Mouse (Mus musculus) layer of hippocampus, postnatal 14 days (tissue): Measurements from ENCODE around the gene Gas2. TPM values are rescaled to one million over a fixed set of nuclear protein-coding genes. Genes with fewer than 3 reads are reported as not detected.

Experiments
- DNase-seq, 2 experiments: peaks; one replicate each; pipeline ENCODE4 v3.0.0; 2021 to 2022; ENCODE audit warnings: low spot score in 2 of 2, mixed read lengths in 1 of 2
- long read RNA-seq, 2 experiments: library from polyadenylated mRNA; stranded (forward); transcript quantifications; one replicate each; pipeline ENCODE4 v2.0.0; 2021
- total RNA-seq, 2 experiments: library from RNA; stranded (reverse); gene quantifications; 2 replicates each; pipeline ENCODE4 v1.2.3; 2021

The Gas2 gene
- 10 to 100 TPM; 12.7 to 13.8 TPM for total RNA-seq
- long read RNA-seq, experiment 1, partial matches to known transcripts = 0 of 10 reads
- long read RNA-seq, experiment 1, other reads (novel, unspliced or antisense) = 9 of 10 reads
- long read RNA-seq, experiment 2, partial matches to known transcripts = 0 of 6 reads
- long read RNA-seq, experiment 2, other reads (novel, unspliced or antisense) = 5 of 6 reads

DNA sequence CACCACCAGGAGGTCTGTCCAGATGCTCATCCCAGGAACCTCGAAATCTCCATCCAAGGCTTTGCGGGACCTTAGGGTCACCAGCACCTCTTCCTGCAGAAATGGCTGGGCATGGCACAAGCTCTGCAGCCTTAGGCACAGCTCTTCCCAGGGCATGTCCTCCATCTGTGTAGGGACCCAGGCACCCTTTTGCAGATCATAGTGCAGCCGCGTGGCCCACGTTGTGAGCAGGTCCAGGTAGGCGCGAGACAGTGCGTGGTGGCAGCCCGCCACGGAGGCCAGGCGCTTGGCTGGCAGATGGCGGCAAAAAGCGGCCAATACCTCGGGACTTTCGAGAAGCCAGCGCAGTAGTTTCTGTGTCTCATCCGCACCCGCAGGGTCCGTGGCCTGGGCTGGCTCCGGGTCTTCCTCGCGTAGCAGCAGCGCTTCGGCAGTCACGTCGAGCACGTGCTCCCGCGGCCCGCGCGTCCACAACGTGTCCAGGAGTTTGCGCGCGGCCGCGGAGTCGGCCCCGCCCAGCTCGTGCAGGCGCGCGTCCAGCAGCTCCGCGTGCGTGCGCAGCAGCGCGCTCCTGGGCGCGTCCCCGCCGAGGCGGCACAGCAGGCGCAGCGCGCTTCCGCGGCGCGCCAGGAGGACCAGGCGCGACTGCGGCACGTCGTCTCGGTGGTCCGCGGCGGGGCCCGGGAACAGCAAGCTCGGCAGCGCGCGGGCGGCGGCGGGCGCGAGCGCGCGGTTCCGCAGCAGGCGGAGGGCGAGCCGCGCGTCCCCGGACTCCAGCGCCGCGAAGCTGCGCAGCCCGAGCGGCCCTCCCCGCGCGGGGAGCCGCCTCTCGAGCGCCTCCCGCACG, at the start of gene Gas2:
TSS of gene Gas2 (plus strand) at position 766 of the 847 bp plus-strand sequence.
- peak; percentile 91 to 94 for DNase-seq

- peak in 1 of 2 experiments; percentile 65 for DNase-seq
These were observed 46.1 kb upstream of the Gas2 start for GRCm38 (mm10) chr7:51815473-51816282.

- DNase-seq = no peak
These were observed 45.5 kb upstream of the Gas2 start for GRCm38 (mm10) chr7:51816283-51816839.

DNA sequence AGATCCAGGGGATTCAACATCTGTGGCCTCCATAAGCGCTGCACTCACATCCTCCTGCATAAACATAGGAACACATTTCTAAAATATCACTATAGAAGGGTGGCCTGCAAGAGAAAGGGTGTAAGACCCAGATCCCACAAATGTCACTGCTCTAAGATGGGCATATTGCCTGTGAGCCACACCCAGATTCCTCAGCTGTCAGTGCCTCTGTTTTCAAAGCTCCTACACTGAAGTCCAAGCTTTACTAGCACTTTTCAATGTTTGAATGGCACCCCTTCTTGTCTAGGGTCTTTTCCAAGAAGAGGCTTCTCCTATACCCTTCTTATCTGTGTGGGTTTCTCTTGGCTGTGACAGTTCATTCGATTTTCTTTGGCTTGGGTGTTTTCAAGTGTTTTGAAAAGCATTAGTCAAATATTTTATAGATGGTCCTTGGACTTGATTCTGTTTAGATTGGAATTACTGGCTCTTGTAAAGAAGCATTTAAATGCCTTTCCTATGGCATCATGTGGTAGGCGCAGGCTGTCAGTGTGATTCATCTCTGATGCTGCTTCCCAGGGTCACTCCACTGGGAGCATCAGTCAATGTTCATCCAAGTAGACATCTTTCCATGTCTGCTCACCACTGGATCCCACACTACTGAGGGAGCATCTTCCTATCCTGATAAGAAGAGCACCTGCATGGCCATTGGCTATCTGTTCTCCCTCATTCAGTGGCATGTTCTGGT, 43.4 kb upstream of the Gas2 start:
- no peak for DNase-seq

GRCm38 (mm10) chr7:51819891-51820290, 41.9 kb upstream of the Gas2 start:
- DNase-seq = peak in 1 of 2 experiments; percentile 76

DNA sequence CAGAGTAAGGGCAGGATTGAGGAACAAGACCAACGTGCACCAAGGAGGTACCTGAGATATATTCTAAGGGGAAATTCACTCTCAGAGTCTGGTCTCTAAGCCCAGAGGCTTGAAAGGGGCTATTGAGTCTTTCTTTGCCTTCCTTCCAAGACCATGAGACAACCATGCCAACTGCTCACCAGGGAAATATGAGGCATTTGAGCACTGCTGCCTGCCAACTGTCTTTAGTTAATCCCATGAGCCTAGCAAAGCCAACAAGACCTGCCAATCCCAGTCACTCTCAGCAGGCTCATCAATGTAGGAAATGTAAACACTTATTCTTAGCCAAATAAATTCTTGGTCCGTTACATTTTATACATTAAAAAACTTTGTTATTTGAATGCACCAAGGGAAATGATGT, 40.3 kb upstream of the Gas2 start:
- no peak for DNase-seq

DNA sequence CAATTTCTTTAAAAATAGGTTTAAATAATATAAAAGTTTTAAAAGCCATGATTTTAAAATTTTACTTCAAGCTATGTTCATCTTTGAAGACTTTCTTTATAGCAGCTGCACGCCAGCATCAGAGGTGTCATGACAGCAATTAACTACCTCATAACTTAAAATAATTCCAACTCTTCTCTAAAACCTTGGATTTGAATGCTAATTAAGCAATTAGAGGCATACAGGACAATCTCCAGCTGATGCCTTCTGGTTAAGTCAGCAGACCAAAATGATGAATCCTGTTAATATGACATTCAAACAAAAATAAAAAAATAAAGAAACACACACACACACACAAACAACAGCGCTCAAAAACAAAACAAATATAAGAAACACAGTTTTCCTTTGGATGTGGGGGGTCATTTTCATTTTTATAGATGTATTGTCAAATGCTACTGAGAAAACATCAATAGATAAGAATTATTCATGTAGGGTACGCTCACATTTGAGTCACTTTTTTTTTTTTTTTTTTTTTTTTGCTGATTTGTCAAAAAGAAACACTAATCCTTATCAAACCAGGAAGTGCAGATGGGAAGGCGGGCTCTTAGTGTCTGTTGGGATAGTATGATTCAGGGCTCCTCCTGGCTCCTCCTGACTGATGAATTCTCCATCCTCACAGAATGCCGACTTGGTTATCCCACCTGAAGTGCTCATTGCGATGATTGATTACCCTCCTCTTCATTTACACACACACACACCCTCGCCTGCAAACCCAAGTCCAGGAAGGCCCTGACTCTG, 38.1 kb upstream of the Gas2 start:
- no peak for DNase-seq

DNA sequence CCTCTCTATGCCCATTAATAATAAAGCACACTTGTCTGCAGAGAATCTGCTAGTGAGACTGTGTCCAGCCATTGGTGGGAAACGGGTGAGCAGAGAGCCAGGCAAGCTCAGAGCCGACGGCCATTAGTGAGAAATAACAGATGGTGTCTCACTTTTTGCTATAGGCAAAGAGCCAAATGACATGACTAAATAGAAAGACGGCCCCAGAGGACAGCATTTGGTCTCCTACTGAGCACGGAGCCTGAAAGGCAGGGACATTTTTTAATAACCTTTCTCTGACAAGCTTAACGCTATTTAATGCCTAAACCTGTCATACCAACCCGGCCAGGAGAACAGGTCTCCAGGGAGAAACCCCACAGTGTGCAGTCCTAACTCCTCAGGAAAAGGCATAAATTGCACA, 29.9 kb upstream of the Gas2 start:
- peak in 1 of 2 experiments; percentile 33 for DNase-seq

- no peak for DNase-seq
These were observed 21.3 kb upstream of the Gas2 start for GRCm38 (mm10) chr7:51840515-51840914.

GRCm38 (mm10) chr7:51850877-51851276, 10.9 kb upstream of the Gas2 start:
- no peak for DNase-seq

GRCm38 (mm10) chr7:51851890-51852507, 9.8 kb upstream of the Gas2 start:
- DNase-seq = no peak

GRCm38 (mm10) chr7:51862097-51862492, 280 bp downstream of the Gas2 start, which contains the start of gene Fancf:
Gene Fancf (minus strand): TSS chr7:51862267.
- DNase-seq = peak; percentile 99 to 100

GRCm38 (mm10) chr7:51862842-51863241, 1.0 kb downstream of the Gas2 start:
- no peak for DNase-seq

- no peak for DNase-seq
These were observed 3.5 kb downstream of the Gas2 start for GRCm38 (mm10) chr7:51865336-51865735.

- DNase-seq = no peak
These were observed 6.2 kb downstream of the Gas2 start for GRCm38 (mm10) chr7:51867983-51868382.

DNA sequence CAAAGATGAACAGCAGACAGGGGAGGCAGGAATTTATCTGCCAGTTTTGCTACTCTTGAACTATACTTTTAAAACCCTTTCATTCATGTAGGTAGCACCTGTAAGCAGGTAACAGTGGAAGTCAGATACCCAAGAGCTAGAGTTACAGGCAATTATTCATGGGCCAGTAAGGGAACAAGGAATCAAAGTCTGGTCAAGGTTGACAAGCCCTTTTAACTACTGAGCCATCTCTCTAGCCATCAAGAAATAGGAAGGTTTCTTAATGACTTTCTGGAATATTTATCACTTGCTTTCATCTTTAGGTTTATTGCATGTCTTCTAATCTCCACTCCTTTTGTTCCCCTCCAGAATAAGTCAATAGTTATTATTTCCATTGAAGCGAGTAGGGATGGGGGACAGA, 10.2 kb downstream of the Gas2 start:
- DNase-seq = no peak

DNA sequence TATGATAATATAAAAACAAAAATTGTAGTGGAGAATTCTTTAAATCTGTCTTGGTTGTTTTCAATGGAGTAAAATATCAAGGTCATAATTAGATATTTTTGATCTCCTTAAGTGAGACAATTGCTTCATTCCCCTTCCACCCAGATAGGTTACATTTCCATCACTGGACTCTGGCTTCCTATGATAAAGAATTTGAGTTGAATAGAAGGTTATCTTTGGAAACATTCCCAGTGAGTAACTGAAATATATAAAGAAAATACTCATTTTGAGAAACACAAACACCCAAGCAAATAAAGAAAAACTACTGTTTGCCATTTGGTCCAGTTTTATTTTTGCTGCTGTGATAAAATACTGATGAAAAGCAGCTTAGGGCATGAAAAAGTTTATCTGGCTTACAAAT, 10.8 kb downstream of the Gas2 start:
- no peak for DNase-seq

- no peak for DNase-seq
These were observed 14.5 kb downstream of the Gas2 start for GRCm38 (mm10) chr7:51876316-51876715.

DNA sequence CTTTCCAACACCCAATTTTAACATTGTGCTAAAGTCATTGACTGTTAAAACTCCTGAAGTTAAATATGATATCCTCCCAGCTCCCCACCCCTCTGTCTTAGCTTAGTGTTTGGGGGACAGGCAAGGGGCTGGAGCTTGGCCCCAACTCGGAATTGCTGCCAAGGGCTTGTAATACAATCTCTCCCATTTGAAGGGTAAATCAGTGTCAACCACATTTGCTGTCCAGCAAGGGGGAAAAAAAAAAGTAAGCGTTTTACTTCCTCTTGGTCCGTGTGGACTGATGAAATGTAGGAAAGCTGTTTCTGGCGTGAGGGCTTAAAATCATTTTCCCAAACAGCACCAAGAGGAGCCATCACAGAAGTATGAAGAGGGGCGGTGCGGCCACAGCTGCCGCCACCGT, 16.9 kb downstream of the Gas2 start:
- no peak for DNase-seq
